In genomic region chr6:85037677-85038076, GRCm38 (mm10) we compare ENCODE assay signal across 9 mouse cellular contexts. TPM values are rescaled to one million over a fixed set of nuclear protein-coding genes. Genes with fewer than 3 reads are reported as not detected.
DNase-seq lines count a peak whose midpoint lies in the region; ATAC-seq and TF ChIP-seq lines count a peak whose summit lies in the region.
"Had no signal": no experiment of that assay in that cellular context is flagged by ENCODE, and none has a peak within 500 bp of the region (broad histone marks: within the 10 kb centered on the region; RNA-seq: fewer than 3 reads in every experiment).

No protein-coding gene starts in this region.

- H3K36me3 ChIP-seq in intestine, postnatal 0 days (ENCODE audit: control insufficient read depth, insufficient read depth) = no peaks in the 10 kb centered on the region
- H3K36me3 ChIP-seq in intestine, embryonic 16.5 days (ENCODE audit: control insufficient read depth, insufficient read depth, low read length) = no peaks in the 10 kb centered on the region
- H3K36me3 ChIP-seq in small intestine, adult 2 months (ENCODE audit: control insufficient read depth, insufficient read depth, low read length) = no peaks in the 10 kb centered on the region
- H3K36me3 ChIP-seq: neural tube, embryonic 13.5 days had no signal

- H3K9ac ChIP-seq in intestine, postnatal 0 days (ENCODE audit: low read depth, low read length) = no peak overlapping the region
- no peak overlapping the region for H3K9ac ChIP-seq in intestine, embryonic 16.5 days (ENCODE audit: low read depth, low read length)
- H3K9ac ChIP-seq: neural tube, embryonic 13.5 days had no signal

- no peaks in the 10 kb centered on the region for H3K27me3 ChIP-seq in intestine, postnatal 0 days (replicated peaks; ENCODE audit: control insufficient read depth, insufficient read depth, low read length)
- no peaks in the 10 kb centered on the region for H3K27me3 ChIP-seq in intestine, embryonic 16.5 days (replicated peaks; ENCODE audit: control insufficient read depth, insufficient read depth, low read length)
- no peaks in the 10 kb centered on the region for H3K27me3 ChIP-seq in small intestine, adult 2 months (ENCODE audit: control insufficient read depth, insufficient read depth, low read length)
- H3K27me3 ChIP-seq: neural tube, embryonic 13.5 days had no signal

- H3K4me2 ChIP-seq in intestine, postnatal 0 days (replicated peaks; ENCODE audit: low read depth) = no peak overlapping the region
- no peak overlapping the region for H3K4me2 ChIP-seq in intestine, embryonic 16.5 days (ENCODE audit: low read depth, low read length)
- H3K4me2 ChIP-seq: neural tube, embryonic 13.5 days had no signal

- H3K4me1 ChIP-seq in intestine, postnatal 0 days (replicated peaks; ENCODE audit: control insufficient read depth, insufficient read depth, low read length) = no peaks in the 10 kb centered on the region
- no peaks in the 10 kb centered on the region for H3K4me1 ChIP-seq in intestine, embryonic 16.5 days (ENCODE audit: control insufficient read depth, insufficient read depth, low read length)
- H3K4me1 ChIP-seq in small intestine, adult 2 months (ENCODE audit: control insufficient read depth, insufficient read depth, insufficient read length, low read length) = peaks cover 5% of the 10 kb centered on the region; the same call in 1 of the 2 replicates
- H3K4me1 ChIP-seq: neural tube, embryonic 13.5 days had no signal

- 8% methylated on average over 6 of the region's 6 CpGs for WGBS in intestine, postnatal 0 days
- WGBS in intestine, embryonic 16.5 days = 9% methylated on average over 6 of the region's 6 CpGs
- 5% methylated on average over 6 of the region's 6 CpGs for WGBS in small intestine, adult 2 months

- no peak for TF ChIP-seq POLR2A in small intestine, adult 2 months (IDR thresholded peaks at IDR 0.05; ENCODE audit: low read depth, low read length)

- TF ChIP-seq CTCF in intestine, postnatal 0 days (IDR thresholded peaks at IDR 0.05; ENCODE audit: low read depth) = peak; percentile 88
- TF ChIP-seq CTCF in small intestine, adult 2 months (IDR thresholded peaks at IDR 0.05; ENCODE audit: extremely low read depth, insufficient read length, insufficient replicate concordance, low read depth, low read length) = peak; percentile 85; the same call in 1 of the 2 replicates

- no peak overlapping the region for H3K27ac ChIP-seq in intestine, postnatal 0 days (ENCODE audit: low read depth, low read length)
- H3K27ac ChIP-seq in intestine, embryonic 16.5 days (ENCODE audit: low read length) = no peak overlapping the region
- H3K27ac ChIP-seq in small intestine, adult 2 months (ENCODE audit: insufficient read depth, low read depth, low read length) = no peak overlapping the region
- H3K27ac ChIP-seq: neural tube, embryonic 13.5 days had no signal

- no peak overlapping the region for H3K4me3 ChIP-seq in intestine, postnatal 0 days (ENCODE audit: low read depth, low read length)
- H3K4me3 ChIP-seq in intestine, embryonic 16.5 days (ENCODE audit: low read length) = no peak overlapping the region
- no peak overlapping the region for H3K4me3 ChIP-seq in small intestine, adult 2 months (ENCODE audit: low read depth, low read length)
- H3K4me3 ChIP-seq: neural tube, embryonic 13.5 days had no signal

- H3K9me3 ChIP-seq in intestine, postnatal 0 days (ENCODE audit: control insufficient read depth) = no peaks in the 10 kb centered on the region
- H3K9me3 ChIP-seq in intestine, embryonic 16.5 days (ENCODE audit: control insufficient read depth, low read length) = no peaks in the 10 kb centered on the region
- H3K9me3 ChIP-seq: neural tube, embryonic 13.5 days had no signal

- DNase-seq in adrenal gland, adult 8-10 months = peak; percentile 34
- peak; percentile 79 for DNase-seq in embryo, embryonic 11 days
- DNase-seq in layer of hippocampus, postnatal 14 days (ENCODE audit: low spot score in 2 of 2) = peak; percentile 57 to 82

- no peak for ATAC-seq in intestine, postnatal 0 days
- no peak for ATAC-seq in intestine, embryonic 16.5 days
- peak; percentile 86 for ATAC-seq in granulocyte monocyte progenitor cell, adult 5-6 weeks (replicated peaks; ENCODE audit: poor library complexity, severe bottlenecking)
- ATAC-seq in megakaryocyte-erythroid progenitor cell, adult 5-6 weeks (replicated peaks; ENCODE audit: low FRiP score, low TSS enrichment, poor library complexity, severe bottlenecking) = peak; percentile 94

RNA-seq across cellular contexts. Expression of gene Exoc6b, which starts 31.6 kb away (rescaled TPM):
- 6.7 and 8.6 TPM in 2 replicates for polyA plus RNA-seq in intestine, postnatal 0 days (2015; fragmentation: Nextera tagmentation; extraction: Ambion mirVana)
- polyA plus RNA-seq in intestine, embryonic 16.5 days (2015; fragmentation: Nextera tagmentation; extraction: Ambion mirVana) = 17.9 and 18.8 TPM in 2 replicates
- total RNA-seq in adrenal gland, adult 8-10 months (2022) = 10 to 100 TPM; 41.4 to 73.0 (median 56.2) TPM
- 9.5 and 15.9 TPM in 2 replicates for total RNA-seq in granulocyte monocyte progenitor cell, adult 5-6 weeks (2014; fragmentation: Nextera tagmentation)
- total RNA-seq in granulocyte monocyte progenitor cell, adult 5-6 weeks (2017) = 8.0 and 9.8 TPM in 2 replicates
- total RNA-seq in layer of hippocampus, postnatal 14 days (2021) = 100 to 1,000 TPM in 1 of 2 experiments, 10 to 100 TPM in 1; 98.3 to 105 TPM
- total RNA-seq in megakaryocyte-erythroid progenitor cell, adult 5-6 weeks (2014; fragmentation: Nextera tagmentation) = 8.0 and 8.5 TPM in 2 replicates
- total RNA-seq in megakaryocyte-erythroid progenitor cell, adult 5-6 weeks (2017) = 6.5 and 8.9 TPM in 2 replicates
- polyA plus RNA-seq in small intestine, adult 2 months (2012; rRNA removed) = 2.8 and 7.0 TPM in 2 replicates

Comparison
In these comparisons a context has a peak if more than half of its experiments do, and no peak if none do; other contexts are left out.
1. ATAC-seq: peak in granulocyte monocyte progenitor cell, adult 5-6 weeks (single experiment) and megakaryocyte-erythroid progenitor cell, adult 5-6 weeks (single experiment); none in intestine, postnatal 0 days (single experiment) and intestine, embryonic 16.5 days (single experiment).
2. Peak in every context shown above with its lines, with median percentiles within 50 percentile points of each other: DNase-seq.